28 mouse cellular contexts compared by ENCODE assay signal in the genomic region with DNA sequence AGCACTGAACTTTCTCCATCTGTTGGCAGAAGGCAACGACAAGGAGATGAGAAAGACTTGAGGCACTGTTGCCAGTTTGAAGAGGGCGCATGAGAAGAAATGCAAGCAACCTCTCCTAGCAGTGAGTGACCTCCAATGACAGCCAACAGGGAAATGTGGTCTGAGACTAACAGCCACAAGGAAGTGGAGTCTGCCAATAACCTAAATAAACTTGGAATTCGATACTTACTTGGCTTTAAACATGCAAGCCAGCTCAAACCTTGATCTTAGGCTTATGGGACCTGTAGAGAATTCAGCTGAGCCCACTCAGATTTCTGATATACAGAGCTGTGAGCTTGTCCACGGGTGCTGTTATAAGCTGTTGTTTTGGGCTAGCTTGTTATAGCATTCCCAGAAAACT. TPM values are rescaled to one million over a fixed set of nuclear protein-coding genes. Genes with fewer than 3 reads are reported as not detected.
A peak's percentile ranks its signal among the peaks of the same experiment; 100 is the strongest.
DNase-seq lines count a peak whose midpoint lies in the region; ATAC-seq and TF ChIP-seq lines count a peak whose summit lies in the region.
"Had no signal": no experiment of that assay in that cellular context is flagged by ENCODE, and none has a peak within 500 bp of the region (broad histone marks: within the 10 kb centered on the region; RNA-seq: fewer than 3 reads in every experiment).

No protein-coding gene starts in this region.

- ATAC-seq in heart, embryonic 14.5 days (ENCODE audit: insufficient number of reproducible peaks, insufficient read depth, low FRiP score, low read depth) = no peak
- peak; percentile 30 for ATAC-seq in lung, embryonic 14.5 days (ENCODE audit: insufficient read depth)
- ATAC-seq: forebrain, embryonic 13.5 days; intestine, postnatal 0 days had no signal

- no peak overlapping the region for H3K9ac ChIP-seq in heart, embryonic 14.5 days (ENCODE audit: low read length)
- no peak overlapping the region for H3K9ac ChIP-seq in lung, embryonic 14.5 days
- H3K9ac ChIP-seq: embryonic facial prominence, embryonic 15.5 days; forebrain, embryonic 13.5 days; hindbrain, embryonic 14.5 days; liver, embryonic 14.5 days; stomach, embryonic 15.5 days had no signal

- no peak overlapping the region for H3K4me3 ChIP-seq in gastrocnemius, adult 2 months
- no peak overlapping the region for H3K4me3 ChIP-seq in heart, embryonic 14.5 days (ENCODE audit: control insufficient read depth in 1 of 2, insufficient read depth in 1 of 2, low read depth in 1 of 2, low read length in 2 of 2)
- no peak overlapping the region for H3K4me3 ChIP-seq in lung, embryonic 14.5 days (ENCODE audit: low read depth, low read length)
- H3K4me3 ChIP-seq: embryonic facial prominence, embryonic 15.5 days; forebrain, embryonic 13.5 days; stomach, embryonic 15.5 days had no signal

- peak overlapping the region; percentile 58 for H3K27ac ChIP-seq in gastrocnemius, adult 2 months
- peak overlapping the region; percentile 48 to 83; a peak in 3 of 4 replicates for H3K27ac ChIP-seq in heart, embryonic 14.5 days (replicated peaks in 1 of 2; ENCODE audit: control insufficient read depth in 1 of 2, insufficient read depth in 1 of 2, low read depth in 2 of 2, low read length in 2 of 2)
- H3K27ac ChIP-seq in lung, embryonic 14.5 days (ENCODE audit: low read depth) = peak overlapping the region; percentile 18; the same call in 1 of the 2 replicates
- H3K27ac ChIP-seq: embryonic facial prominence, embryonic 15.5 days; forebrain, embryonic 13.5 days; hindbrain, embryonic 14.5 days; liver, embryonic 14.5 days; stomach, embryonic 15.5 days had no signal

- H3K27me3 ChIP-seq in heart, embryonic 14.5 days (ENCODE audit: control insufficient read depth, insufficient read depth, low read length) = no peaks in the 10 kb centered on the region
- no peaks in the 10 kb centered on the region for H3K27me3 ChIP-seq in lung, embryonic 14.5 days (ENCODE audit: insufficient read depth, low read length)
- H3K27me3 ChIP-seq: stomach, embryonic 15.5 days had no signal

- DNase-seq in gastrocnemius, adult 2 months = no peak
- no peak for DNase-seq in gastrocnemius, adult 8-10 months (ENCODE audit: low spot score in 2 of 2)
- DNase-seq in heart, postnatal 25 days (ENCODE audit: low spot score) = no peak
- DNase-seq in lung, embryonic 14.5 days = peak; percentile 58
- DNase-seq in lung, postnatal 36 days = no peak
- DNase-seq in skeletal muscle tissue, adult 2 months (ENCODE audit: low read depth, low spot score) = peak; percentile 47
- DNase-seq: adrenal gland, postnatal 25 days; cerebellum, adult 11-12 months; cerebellum, postnatal 10 days; gastrocnemius, postnatal 36 days; kidney, adult 9 months; kidney, postnatal 10 days; layer of hippocampus, postnatal 36 days; left cerebral cortex, postnatal 4 days; liver; lung, adult 2 months; midbrain, embryonic 14.5 days; right cerebral cortex, postnatal 14 days had no signal

- 59% methylated on average over 4 of the region's 4 CpGs for WGBS in heart, embryonic 14.5 days
- WGBS in lung, embryonic 14.5 days = 27% methylated on average over 4 of the region's 4 CpGs

- intact Hi-C loops in gastrocnemius, adult 2 months (cut with DNase I) = no loop called here
- intact Hi-C loops in heart, postnatal 25 days (cut with DNase I) = no loop called here

- H3K4me2 ChIP-seq in heart, embryonic 14.5 days (ENCODE audit: low read length) = no peak overlapping the region
- H3K4me2 ChIP-seq in lung, embryonic 14.5 days = no peak overlapping the region
- H3K4me2 ChIP-seq: embryonic facial prominence, embryonic 15.5 days; forebrain, embryonic 13.5 days; hindbrain, embryonic 14.5 days; stomach, embryonic 15.5 days had no signal

- H3K9me3 ChIP-seq in heart, embryonic 14.5 days (ENCODE audit: control insufficient read depth, low read length) = no peaks in the 10 kb centered on the region
- H3K9me3 ChIP-seq in lung, embryonic 14.5 days (ENCODE audit: low read depth, low read length) = no peaks in the 10 kb centered on the region
- H3K9me3 ChIP-seq: embryonic facial prominence, embryonic 15.5 days; forebrain, embryonic 13.5 days; stomach, embryonic 15.5 days had no signal

- H3K36me3 ChIP-seq in heart, embryonic 14.5 days (ENCODE audit: control insufficient read depth, insufficient read depth, low read length) = no peaks in the 10 kb centered on the region
- no peaks in the 10 kb centered on the region for H3K36me3 ChIP-seq in lung, embryonic 14.5 days (ENCODE audit: insufficient read depth)
- H3K36me3 ChIP-seq: embryonic facial prominence, embryonic 15.5 days; stomach, embryonic 15.5 days had no signal

- no peak for TF ChIP-seq CTCF in gastrocnemius, adult 2 months (IDR thresholded peaks at IDR 0.05)
- TF ChIP-seq CTCF in lung, embryonic 14.5 days (IDR thresholded peaks at IDR 0.05; ENCODE audit: low read depth) = no peak

- H3K4me1 ChIP-seq in heart, embryonic 14.5 days (ENCODE audit: control insufficient read depth in 2 of 2, insufficient read depth in 2 of 2, low read length in 2 of 2) = peaks cover 6 to 11% of the 10 kb centered on the region in 2 experiments; a peak in 2 of 4 replicates
- H3K4me1 ChIP-seq in lung, embryonic 14.5 days (ENCODE audit: insufficient read depth) = no peaks in the 10 kb centered on the region
- H3K4me1 ChIP-seq: embryonic facial prominence, embryonic 15.5 days; forebrain, embryonic 13.5 days; stomach, embryonic 15.5 days had no signal

RNA-seq across cellular contexts. Expression of a gene that starts 51.4 kb away (rescaled TPM):
- under 1 TPM; 0.13 to 0.17 TPM for total RNA-seq in gastrocnemius, adult 2 months (2021)
- under 1 TPM in 3 of 4 experiments, not detected in 1; 0.05 to 0.19 (median 0.07) TPM for total RNA-seq in gastrocnemius, adult 8-10 months (2022)
- polyA plus RNA-seq in heart, embryonic 14.5 days (2014; fragmentation: Nextera tagmentation; extraction: Ambion mirVana) = 0.05 TPM in 1 of 2 replicates, not detected in the other
- not detected for total RNA-seq in heart, postnatal 25 days (2021)
- 0.04 TPM in 1 of 2 replicates, not detected in the other for polyA plus RNA-seq in lung, embryonic 14.5 days (2014; fragmentation: Nextera tagmentation; extraction: Ambion mirVana)
- total RNA-seq: common myeloid progenitor, adult 5-6 weeks; hematopoietic stem cell, adult 5-6 weeks; monocyte, adult 5-6 weeks had no signal

Comparison
In these comparisons a context has a peak if more than half of its experiments do, and no peak if none do; other contexts are left out.
1. DNase-seq: peak in lung, embryonic 14.5 days (single experiment) and skeletal muscle tissue, adult 2 months (single experiment); none in gastrocnemius, adult 2 months (single experiment), gastrocnemius, adult 8-10 months (0 of 2), heart, postnatal 25 days (single experiment) and lung, postnatal 36 days (single experiment).
2. Peak in every context shown above with its lines, with median percentiles within 50 percentile points of each other: H3K27ac ChIP-seq.